Mouse (Mus musculus): ENCODE measurements at regions not wholly inside any gene's neighbourhood (a gene's known extent, or its start where the extent isn't known, plus 50 kb on each side); places are given as distances from the start of the nearest gene placed in this dataset.

DNA sequence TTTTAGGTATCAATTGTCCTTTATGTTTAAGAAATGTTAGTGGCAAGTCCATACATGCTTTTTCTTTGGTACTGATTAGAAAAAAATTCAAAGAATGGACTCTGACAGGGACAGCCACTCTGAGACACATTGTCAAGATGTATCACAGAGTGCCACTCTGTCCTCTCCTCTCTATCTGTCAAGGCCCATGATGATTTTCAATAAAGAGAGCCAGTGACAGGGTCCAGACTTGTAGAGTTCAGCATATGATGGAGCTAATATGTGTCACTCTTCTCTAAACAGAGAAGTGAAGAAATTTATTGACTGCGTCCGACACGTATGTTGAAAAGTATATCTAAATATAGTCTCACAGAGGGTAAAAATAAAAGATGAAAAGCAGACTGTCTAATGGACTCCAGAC is 672.2 kb upstream of the 4930452B06Rik start:
- DNase-seq (ENCODE audit: low read depth, low spot score), result no peak

DNA sequence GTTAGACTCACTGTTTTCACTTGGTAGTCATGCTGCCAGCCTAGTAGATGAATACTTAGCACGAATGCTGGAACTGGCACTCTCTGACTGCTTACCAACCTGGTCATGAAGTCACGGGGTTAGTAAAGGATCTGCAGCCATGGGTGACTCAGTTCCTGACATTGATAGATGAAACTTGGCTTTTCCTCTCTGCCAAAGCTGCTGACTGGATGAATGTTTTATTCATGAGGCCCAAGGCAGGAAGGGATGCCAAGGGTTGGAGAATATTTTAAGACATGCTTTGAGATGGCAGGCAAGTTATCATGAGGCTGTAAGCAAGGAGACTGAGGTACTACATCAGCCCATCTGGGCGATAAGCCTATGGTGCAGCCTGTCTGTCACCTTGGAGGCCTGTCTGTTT is 671.1 kb upstream of the 4930452B06Rik start:
- DNase-seq (ENCODE audit: low read depth, low spot score), result no peak

DNA sequence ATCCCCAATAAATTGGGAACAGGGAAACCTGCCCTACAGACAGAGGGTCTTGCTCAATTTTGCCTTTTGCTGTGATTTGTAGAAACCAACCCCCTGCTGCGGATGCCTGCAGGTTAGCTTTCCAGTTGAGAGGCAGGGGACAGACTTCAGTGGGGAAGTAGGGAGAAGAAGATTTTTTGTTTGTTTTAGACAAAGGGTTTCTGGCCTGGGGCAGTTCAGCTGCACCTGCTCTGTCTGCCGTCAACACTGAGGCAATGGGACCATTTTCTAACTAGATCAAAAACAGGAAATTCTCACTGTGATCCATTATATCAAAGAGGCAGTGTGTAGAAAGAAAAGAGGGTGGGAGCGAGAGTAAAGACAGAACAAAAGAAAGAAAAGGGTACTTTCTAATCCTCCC is 665.6 kb upstream of the 4930452B06Rik start:
- no peak for DNase-seq (ENCODE audit: low read depth, low spot score)

DNA sequence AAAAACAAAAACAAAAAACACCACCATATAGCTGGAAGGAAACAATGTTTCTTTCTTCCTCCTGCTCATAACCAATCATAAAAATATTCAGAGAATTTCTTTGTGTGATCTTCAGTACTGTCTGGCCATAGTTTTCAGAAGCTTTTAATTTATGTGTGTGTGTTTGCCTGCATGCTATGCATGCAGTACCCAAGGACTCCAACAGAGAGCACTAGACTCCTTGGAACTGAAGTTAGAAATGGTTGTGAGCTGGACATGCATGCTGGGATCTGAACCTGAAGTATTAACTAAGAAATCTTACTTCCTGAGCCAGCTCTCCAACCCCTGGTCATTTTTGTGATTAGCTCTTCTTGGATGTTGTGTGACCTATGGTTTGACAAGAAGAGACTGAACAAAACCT is 664.7 kb upstream of the 4930452B06Rik start:
- DNase-seq (ENCODE audit: low read depth, low spot score), result peak; percentile 16

DNA sequence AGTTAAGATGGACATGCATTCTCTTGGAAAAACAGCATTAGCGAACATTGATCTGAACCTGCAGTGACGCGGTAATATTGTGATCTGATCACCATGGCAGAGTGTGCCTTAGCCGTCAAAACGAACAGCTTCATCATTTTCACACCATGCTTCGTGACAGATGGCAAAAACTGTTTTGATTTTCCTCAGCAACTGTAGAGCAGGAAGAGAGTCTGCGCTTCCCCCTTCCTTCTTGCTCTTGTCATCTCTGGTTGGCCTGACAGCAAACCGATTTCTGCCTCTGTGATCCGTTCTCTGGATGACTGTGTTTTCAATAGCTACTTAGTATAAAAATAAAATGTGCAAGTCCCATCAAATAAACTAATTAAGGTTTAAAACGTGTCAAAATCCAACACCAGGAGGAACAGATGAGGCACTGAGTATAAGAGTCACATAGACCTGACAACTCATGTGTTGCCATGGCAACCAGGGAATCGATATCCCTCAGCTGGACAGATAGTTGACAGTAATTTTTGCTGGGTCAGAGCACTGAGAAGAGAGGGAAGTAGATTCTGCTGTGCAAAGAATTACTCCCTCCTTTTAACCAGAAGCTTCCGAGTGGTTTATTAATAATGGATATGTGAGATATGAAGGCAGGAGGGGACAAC is 663.9 kb upstream of the 4930452B06Rik start:
- DNase-seq (ENCODE audit: low read depth, low spot score), result no peak

DNA sequence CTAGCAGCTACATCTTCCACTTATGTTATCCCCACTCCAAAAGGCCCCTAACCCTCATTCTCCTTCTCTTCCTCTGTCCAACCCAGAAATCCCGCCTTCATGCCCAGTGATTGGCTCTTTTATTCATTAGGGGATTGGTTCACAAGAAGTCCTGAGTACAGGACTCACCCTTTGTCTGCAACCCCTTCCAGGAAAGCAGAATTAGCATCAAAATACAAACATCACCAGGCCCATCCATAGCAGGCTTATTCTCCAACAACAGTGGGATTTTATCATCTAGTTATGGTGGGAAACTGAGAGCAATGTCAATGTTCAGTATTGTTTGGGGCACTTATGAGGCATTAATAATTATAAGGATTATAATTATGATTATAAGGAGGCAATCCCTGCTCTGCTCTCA is 661.3 kb upstream of the 4930452B06Rik start:
- DNase-seq (ENCODE audit: low read depth, low spot score), result no peak

DNA sequence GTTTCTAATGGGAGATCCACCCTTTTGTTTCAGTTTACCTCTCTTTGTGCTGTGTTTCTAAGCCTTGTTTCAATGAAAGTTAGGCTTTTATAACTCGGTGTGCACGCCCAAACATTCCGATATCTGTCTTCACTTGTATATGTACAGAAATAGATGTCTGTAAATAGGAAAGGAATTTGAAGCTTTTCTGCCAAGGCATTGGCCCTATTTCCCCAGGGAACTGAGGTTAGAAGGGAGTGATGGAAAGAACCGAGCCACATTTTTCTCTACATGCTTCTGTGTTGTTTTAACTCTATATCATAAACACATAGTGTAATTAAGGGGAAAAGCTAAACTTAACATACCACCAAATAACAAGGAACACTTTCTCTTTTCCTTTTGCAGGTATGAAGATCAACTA is 653.8 kb upstream of the 4930452B06Rik start:
- DNase-seq (ENCODE audit: low read depth, low spot score), result no peak

DNA sequence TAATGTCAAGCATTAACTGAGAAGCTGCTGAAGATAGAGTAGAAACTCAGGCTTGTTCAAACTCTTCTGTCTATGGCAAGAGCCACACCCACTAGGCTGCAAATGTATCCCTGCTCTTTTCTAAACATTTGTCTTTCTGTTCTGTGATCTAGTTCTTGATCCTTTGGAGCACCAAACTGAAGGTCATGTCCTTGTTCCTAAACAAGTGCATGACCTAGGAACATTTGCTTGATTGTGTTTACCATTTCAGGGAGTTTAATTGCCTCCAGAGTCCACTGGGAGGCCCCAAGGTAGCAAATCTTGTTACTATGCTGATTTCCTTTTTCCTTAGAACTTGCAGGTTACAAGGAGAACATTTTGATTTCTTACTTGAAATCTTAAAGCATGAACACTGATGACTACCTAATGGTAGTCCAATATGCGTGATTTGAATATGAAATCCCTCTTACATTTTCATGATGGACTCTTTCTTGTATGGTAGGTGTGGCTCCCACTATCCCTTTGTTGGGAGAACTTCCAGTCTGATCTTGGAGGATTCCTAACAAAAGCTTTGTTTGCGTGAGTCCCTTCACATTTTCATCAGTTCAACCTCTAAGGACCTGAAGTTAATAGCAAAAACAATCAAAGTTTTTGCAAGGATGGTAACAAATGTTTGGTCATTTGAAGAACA is 652.9 kb upstream of the 4930452B06Rik start:
- no peak for DNase-seq (ENCODE audit: low read depth, low spot score)

DNA sequence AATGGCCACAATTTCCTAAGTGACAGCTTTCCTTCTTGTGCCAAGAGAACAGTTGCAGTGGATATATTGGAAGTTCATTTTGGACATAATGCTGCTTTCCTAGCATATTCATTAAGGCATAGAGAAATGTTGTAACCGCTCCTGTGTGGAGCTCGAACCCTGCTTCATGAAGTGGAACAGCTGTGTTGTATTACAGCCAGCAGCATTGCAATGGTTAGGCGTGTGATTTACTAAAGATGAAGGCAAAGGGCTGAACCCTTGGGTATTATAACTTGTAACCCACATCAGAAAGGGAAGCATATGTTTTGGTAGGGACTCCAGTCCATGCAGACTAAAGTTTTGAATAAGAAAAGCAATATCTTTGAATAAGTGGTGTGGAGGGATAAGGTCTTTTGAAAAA is 649.2 kb upstream of the 4930452B06Rik start:
- DNase-seq (ENCODE audit: low read depth, low spot score), result no peak

DNA sequence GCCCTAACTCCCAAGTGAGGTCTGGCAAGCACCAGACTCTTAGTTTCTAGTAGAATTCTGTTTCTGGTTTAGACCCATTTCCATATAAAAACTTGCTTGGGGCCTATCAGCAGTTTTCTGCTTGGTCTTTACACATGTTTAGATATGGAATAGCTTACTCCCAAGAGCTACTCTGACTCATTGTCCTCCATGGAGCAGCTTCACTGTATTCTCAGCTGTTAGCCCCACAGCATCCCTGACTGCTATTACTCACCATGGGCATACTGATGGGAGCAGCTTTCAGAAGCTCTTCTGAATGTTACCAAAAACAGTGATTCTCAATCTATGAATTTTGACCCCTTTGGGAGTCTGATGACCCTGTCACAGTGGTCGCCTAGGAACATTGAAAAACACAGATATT is 630.1 kb upstream of the 4930452B06Rik start:
- no peak for DNase-seq (ENCODE audit: low read depth, low spot score)

DNA sequence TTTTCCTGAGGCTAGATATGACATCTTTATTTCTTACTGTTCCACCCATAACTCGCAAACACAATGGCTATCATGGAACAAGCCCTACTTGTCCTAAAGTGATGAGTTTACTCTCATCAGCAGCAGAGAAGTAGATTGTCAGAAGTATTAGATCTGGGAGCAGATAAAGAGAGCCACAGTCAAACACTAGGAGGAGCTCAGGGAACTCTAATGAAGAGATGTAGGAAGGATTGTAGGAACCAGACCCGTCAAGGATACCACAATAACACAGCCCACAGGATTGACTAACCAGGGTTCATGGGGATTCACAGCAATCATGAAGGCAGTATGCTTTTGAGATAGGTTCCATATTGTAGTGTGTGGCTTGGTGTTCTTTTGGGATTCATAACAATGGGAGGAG is 628.5 kb upstream of the 4930452B06Rik start:
- no peak for DNase-seq (ENCODE audit: low read depth, low spot score)

DNA sequence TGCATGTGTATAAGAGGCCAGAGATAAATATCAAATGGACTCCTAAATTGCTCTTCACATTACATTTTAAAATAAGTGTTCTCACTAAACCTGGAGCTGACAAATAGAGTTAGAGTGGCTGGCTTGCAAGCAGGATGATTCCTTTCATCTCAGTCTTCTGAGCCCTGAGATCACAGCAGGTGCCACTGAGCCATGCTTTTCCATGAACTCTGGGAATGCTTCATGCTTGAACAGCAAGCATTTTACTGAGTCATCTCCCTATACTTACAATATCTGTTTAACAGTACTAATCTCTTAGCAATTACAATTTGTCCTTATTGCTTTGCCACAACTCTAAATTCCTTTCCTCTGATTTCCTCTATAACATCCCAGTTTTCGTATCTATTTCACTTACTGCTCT is 622.1 kb upstream of the 4930452B06Rik start:
- DNase-seq (ENCODE audit: low read depth, low spot score), result no peak

DNA sequence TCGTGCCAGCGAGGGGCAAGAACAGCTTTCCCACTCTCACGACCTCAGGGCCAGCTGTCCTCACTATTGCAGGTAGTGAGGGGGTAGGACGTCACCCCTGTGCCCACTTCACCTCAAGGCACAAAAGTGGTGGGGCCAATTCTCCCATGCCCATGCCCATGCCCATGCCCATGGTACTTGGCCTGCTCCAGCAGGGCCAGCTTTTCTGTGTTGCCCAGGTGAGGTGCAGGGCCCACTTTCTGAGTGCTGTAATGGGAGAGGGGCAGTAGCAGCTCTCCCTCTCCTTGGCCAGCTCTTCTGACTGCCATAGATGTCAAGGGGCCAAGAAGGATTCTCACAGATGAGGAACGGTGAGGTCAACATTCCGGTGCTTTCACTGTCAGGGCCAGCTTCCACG is 619.6 kb upstream of the 4930452B06Rik start:
- DNase-seq (ENCODE audit: low read depth, low spot score), result no peak

DNA sequence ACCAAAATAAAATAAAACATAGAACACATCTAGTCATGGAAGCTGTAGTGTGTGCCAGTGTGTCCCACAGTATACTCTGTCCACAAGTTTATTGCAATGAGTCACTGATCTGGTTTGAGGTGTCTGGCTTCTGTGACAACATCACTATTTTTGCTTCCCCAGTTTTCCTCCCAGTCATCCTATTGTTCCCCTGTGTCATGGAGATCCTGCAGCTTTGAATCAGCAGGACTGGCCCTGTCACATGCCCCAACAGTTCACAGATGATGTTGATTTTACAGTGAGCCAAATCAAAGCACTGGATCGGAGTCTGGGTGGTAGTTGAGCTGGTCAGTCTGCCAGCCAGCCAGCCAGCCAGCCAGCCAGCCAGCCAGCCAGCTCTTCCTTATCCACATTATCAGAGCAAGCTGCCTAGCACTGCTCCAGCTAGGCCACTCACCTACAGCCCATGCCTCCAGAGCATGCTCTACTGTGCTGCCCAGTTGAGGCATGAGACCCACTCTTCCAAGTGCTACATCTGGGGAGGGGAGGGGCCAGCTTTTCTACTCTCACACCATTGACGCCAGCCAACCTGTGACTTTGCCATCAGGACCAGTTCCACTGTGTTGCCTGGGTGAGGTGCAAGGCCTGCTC is 619.1 kb upstream of the 4930452B06Rik start:
- no peak for DNase-seq (ENCODE audit: low read depth, low spot score)

DNA sequence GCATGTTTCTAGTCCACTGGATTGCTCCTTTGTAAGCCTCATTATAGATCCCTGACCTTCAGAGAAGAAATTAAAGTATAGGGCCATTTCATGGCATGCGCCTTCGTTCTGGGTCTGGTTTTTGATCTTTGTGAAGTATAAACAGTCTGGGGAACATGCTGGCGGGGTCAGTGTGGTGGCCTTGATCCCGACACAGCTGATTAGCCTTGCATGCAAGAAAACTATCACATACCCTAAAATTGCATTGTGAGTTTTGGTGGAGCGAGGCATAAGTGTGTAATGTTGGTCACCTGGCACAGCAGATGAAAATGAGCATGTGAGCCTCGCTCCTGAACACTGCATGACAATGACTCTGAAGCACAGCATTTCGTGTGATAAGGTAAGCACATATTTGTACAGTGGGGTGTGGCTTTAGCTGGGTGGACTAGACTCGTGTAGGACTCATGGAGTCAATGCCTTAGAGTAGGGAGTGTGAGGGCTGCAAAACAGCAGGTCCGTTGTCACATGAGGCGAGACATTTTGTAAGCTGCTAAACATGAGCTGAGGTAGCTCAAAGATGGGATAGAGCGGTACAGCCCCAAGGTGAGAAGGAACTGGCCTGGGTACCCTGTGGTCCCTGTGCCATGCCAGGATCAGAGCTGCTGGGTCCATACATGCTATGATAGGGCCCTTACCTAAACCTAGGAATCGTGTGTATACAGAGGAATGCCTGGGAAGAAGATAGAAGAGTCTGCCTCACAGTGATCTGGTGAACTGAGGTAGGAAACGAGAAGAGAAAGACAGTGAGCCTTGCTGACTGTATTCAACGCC is 601.4 kb upstream of the 4930452B06Rik start:
- DNase-seq (ENCODE audit: low read depth, low spot score), result no peak

DNA sequence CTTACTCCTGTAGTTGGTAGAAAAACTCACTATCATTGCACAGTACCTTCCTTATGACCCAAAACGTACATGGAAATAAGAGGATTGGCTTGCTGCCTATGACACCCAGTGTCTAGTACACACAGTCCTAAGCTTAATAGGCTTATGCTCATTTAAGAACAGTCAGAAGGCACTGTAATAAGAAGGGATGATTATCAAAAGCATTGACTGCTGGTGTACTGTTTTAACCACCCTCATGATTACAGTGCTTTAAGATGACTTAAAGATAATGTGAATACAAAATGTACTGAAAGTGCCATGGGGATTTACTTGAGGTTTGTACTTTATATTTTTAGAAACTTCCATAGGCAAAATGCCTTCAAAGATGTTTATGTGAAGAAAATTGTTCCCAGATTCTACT is 586.0 kb upstream of the 4930452B06Rik start:
- DNase-seq (ENCODE audit: low read depth, low spot score), result no peak

DNA sequence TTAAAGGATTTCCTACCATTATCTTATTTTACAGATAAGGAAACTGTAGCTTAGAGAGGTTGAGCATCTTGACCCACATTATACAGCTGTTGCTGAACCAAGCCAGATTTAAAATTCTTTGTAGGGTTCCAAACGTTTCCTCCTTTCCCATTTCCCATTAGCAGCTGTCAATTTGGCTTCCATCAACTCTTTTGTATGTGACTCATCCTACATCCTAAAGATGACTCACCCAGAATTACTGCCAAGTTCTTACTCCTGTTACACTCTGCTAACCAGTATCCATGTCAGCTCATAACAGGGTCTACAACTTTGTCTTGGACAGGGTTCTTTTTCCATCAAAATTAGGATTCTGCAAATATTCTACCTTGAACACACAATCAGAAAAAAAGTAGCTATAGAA is 579.2 kb upstream of the 4930452B06Rik start:
- no peak for DNase-seq (ENCODE audit: low read depth, low spot score)

DNA sequence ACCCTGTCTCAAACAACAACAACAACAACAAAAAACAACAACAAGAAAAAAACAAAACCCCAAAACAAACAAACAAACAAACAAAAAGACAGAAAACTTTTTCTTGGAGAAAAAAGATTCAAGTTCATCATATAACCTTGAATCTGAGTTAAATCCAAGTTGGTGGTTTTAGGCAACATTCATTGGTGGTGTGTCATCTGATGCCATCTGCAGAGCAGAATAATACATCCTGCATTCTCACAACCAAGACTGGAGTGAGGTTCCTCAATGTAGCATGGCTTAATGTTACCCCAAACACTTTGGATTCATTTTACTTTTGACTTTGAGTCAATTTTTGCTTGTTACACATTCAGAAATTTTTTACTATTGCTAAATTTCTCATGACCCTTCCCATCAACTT is 577.3 kb upstream of the 4930452B06Rik start:
- no peak for DNase-seq (ENCODE audit: low read depth, low spot score)

DNA sequence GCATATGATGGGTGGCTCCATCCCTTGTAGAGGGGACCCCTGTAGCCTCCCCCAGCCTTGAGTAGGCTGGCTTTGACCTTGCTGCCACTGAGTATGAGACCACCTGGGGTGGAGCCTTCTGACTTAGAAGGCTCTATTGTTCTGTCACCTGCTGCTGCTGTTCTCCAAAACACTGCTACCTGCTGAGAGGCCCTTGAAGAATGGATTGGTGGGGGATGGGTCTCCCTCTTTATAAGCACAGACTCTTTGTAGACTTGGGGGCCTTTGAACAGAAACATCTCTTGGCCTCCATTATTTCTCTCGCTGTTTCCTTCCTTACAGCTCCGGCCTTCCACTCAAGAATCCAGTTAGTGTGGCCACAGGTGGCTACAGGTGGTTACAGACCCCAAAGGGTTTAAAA is 576.1 kb upstream of the 4930452B06Rik start:
- no peak for DNase-seq (ENCODE audit: low read depth, low spot score)

DNA sequence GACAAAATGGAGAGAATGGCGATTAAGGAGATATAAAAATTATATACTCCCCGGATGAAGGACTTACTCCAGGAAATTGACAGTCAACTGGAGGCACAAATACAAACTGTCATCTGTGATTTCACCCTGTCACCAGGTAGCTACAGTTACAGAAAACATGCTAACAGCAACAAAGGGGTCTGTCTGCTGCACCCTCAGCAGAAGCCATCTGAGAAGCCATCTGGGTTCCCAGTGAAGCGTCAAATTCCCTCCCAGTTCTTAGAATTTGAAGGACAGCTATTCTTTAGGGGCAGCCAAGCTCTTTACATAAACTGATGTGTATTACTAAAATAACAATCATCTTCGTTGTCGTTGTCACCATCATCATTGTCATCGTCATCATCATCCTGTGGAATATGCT is 561.6 kb upstream of the 4930452B06Rik start:
- no peak for DNase-seq (ENCODE audit: low read depth, low spot score)

DNA sequence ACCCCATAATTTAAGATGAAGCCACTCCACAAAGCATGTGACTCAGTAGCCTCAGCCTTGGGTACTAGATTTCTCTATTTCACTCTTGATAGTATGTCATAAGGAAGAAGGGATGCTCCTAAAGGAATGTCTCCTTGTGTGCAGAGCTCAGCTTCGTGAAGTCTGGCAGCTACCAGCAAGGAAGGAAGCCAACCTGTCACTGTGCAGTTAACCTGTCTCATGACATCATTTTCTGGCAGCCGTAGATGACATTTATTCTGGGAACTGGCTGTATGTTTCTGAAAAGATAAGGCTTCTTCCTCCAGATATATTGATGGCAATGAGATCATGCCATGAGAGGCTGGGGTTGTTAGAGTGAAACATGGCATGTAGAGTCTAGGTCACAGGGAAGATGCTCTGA is 534.2 kb upstream of the 4930452B06Rik start:
- no peak for DNase-seq (ENCODE audit: low read depth, low spot score)

DNA sequence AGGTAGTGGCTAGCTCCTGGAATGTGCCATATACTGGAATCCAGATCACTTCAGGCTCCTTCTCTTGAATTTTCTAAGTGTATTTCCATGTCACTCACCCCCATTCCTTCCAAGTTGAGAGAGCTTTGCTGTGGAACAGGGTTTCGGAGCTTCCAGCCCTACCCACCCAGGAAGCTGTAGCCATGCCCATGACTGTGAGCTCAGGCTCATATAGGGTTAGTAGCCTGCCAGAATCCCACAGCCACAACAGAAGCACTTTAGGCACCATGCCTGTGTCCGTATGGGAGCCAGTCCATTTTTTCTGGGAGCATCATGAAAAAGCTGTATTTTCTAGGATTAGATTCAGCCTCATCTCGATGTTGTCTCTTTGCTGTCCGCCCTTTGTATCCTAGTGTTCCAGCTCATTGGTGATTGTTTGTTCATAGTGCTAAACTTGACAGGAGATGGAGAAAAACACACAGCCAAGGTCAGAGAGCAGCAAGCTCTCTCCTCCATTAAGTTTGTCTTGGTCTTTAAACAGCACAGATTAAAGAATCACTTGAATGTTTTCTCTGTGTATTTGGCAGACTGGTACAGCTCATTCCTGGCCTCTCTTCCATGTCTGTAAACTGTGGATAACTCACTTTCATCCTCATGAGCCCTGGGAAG is 526.2 kb upstream of the 4930452B06Rik start:
- no peak for DNase-seq (ENCODE audit: low read depth, low spot score)
